Mouse (Mus musculus) frontal cortex, postnatal 25 days (tissue): ENCODE data around the gene Sdccag8.

Experiments used
- DNase-seq, 2 experiments: peaks; one replicate each; pipeline ENCODE4 v3.0.0; 2022; ENCODE audit warnings: low spot score in 2 of 2

Gene Sdccag8

DNA sequence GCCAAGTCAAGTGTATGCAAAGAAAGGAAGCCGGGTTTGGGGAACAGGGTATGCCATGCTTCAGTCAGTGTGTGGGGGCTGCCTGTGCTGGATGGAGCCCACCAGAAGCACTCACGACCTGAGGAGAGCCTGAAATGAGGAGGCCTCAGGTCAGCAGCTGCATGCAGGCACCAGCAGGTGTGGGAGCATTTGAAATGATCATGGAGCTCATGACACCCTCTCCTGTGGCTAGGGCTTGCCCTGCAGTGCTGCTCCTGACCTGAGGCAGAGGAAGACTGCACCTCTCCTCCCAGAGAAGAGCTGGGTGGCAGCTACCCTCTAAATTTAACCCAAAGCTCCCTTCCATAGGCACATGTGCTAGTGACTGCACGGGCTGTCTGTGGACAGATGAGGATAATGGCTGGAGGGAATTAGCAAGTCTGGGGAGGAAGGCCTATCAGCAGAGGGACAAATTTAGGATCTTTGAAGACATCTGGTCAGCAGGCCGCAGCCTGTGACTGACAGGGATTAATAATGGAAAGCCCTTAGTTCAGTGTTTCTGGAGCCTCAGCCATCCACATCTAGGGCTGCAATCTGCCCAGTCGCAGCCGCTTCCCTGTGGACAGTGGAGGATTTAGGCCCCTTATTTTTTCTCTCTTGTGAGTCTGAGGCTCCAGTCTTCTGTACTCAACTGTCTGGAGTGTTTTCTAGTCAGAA is 196.3 kb downstream of the Sdccag8 start:
- no peak for DNase-seq

- DNase-seq: no peak
These were observed 197.2 kb downstream of the Sdccag8 start for GRCm38 (mm10) chr1:177011688-177012087.

DNA sequence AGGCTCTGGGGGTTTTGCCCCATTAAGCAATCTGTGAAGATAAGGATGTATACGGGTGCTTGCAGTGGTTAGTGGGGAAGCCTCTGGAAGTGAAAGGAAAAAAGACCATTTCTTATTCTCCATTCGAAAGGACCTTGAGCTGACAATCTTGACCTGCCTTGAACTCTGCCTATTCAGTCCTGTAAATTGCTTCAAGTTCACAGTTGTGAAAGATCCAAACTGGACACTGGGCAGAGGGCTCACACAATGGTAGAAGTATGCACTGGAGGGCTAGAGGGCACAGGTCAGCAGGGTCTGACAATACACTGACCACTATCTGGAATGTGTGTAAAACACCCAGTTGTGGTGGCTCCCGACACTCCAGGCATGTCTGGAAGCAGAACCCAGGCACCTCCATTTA is 198.3 kb downstream of the Sdccag8 start:
- no peak for DNase-seq

- no peak for DNase-seq
These were observed 198.9 kb downstream of the Sdccag8 start for GRCm38 (mm10) chr1:177013313-177013712.

GRCm38 (mm10) chr1:177013776-177014175 is 199.3 kb downstream of the Sdccag8 start:
- no peak for DNase-seq

DNA sequence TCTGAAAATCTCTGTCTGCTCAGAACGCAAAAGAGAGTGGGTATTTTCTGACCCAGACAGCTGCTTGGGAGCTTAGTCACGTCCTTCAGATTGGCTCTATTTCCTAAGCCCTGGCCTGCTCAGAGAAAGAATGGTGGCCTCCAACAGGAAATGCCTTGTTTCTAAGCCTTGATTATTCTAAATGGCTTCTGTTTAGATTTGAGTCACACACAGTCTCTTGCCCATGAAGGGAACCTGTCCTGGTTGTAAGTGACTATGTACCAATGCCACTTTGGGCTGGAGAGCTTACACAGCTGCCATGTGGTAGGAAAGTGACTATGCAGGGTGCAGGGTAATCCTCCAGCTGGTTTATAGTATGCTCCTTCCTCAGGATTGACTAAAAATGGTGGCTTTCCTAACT is 199.9 kb downstream of the Sdccag8 start:
- DNase-seq: no peak

GRCm38 (mm10) chr1:177014921-177015439 is 200.5 kb downstream of the Sdccag8 start:
- no peak for DNase-seq

DNA sequence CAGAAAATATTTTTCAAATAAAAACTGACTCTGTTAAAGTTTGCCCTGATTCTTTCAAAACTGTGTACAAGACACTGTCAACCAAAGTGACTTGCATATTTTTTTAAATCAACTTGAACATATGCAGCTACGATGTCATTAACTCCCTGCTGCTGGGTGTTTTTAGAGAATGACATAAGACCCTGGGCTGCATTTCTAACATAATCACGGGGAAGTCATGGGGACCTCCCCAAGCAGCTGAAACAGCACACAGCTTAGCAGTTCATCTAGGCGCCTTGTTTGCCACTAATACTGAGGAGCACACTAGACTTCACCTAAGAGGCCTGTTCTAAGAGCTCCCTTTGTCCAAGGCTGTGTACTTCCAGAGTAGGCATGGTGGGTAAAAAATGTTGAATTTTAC is 201.5 kb downstream of the Sdccag8 start:
- DNase-seq: no peak

- DNase-seq: no peak
These were observed 202.3 kb downstream of the Sdccag8 start for GRCm38 (mm10) chr1:177016729-177017128.

DNA sequence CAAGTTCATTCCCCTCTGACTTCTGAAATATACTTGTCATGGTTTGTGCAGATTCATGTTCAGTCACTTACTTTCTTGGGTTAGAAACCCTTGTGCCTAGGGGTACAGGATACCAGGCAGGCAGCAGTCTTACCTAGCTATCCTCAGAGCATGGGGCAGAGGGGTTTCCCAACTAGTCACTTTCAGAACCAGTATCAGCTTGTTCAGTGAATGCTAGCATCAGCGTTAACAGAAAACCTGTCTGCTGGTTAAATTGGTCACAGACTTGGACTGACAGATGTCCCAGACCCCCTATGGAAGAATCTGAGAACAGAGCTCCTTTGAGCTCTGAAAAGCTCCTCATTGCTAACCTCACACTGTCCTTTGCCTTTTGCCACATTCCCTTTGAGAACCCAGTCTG is 204.3 kb downstream of the Sdccag8 start:
- no peak for DNase-seq

DNA sequence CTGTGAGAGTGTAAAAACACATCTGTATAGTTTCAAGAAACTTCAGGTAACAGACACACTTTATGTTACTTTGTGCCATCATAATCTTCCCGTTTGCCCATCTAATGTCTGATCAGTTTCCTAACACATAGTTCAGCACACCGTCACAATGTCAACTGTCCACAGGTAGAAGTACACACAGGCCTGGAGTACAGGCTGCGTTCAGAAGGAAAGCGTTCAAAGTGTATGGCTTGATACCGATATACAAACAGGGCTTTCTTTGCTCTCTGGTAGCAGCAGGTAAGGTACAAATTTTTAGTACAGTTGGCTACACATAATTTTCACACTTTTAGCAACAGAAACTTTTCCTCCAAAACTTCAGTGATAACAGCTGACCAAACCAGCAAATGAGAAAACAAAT is 205.2 kb downstream of the Sdccag8 start:
- no peak for DNase-seq

DNA sequence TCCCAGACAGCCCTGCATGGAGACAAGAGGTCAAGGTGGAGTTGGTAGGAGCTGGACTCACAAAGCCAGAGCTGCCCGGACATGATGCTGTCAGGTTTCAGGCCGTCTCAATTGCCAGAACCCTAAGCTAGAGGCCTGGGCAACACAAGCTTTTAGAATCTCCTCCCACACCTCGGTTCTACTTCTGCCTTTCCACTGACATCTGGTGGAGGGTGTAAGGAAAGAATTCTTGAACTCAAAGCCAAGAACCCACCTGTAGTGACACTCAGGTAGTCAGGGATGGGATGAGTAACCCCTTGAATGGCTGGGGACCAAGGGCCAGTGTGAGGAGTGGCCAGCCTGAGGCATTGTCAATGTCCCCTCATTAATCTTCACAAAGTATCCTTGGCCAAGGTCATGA is 208.3 kb downstream of the Sdccag8 start:
- no peak for DNase-seq

DNA sequence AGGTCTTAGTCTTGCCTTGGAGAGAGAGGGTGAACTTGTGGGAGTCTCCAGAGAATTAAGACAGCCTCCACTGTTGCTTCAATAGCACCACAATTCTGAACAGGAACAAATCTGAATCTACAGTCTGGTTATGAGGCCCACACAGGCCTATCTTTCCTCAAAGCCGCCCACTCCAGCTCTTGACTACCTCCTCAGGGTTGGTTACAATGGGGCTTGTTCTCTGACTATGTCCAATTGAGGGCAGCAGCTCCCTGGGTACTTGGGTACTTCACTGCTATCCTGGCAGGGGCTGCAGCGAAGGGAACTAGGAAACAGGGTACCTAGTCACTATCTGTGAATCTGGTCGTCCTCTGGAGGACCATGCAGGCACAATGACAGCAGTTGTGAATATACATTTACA is 213.2 kb downstream of the Sdccag8 start:
- peak in 1 of 2 experiments; percentile 21 for DNase-seq

DNA sequence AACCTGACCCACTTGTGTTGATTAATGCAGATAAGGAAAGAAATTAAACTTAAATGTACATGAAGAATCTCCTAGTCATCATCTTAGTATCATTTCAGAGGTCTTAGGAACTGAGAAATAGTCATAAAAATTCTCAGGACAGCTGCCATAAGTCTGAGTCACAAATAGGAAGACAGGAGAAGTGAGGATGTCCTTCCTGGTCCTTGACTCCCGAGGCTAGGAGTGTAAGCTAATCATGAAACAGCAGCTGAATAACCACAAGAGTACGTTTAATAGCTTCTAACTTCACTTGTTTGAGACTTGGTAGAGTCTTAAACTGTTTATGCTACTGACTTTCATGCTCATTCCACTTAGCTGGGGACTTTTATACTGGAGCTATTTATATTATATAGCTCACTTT is 214.6 kb downstream of the Sdccag8 start:
- no peak for DNase-seq

DNA sequence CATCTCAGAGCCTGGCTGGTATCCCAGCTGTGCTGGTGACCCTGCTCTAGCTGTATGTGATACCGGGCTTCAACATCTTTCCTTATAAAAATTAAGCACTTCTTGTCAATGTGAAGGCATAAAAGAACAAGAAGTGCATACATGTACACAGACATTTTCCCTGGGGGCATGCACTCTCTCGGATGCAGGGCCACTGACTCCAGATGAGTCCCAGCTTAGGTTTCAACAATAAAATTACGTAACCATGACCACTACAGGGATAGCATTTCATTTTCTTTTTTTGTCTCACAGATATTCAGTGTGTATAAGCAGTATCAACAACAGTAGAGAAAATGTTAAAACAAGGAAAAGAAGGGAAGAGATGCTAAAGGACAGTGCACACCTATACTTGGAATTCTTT is 216.2 kb downstream of the Sdccag8 start:
- DNase-seq: peak in 1 of 2 experiments; percentile 2

GRCm38 (mm10) chr1:177031196-177031595 is 216.7 kb downstream of the Sdccag8 start:
- DNase-seq: peak in 1 of 2 experiments; percentile 3

DNA sequence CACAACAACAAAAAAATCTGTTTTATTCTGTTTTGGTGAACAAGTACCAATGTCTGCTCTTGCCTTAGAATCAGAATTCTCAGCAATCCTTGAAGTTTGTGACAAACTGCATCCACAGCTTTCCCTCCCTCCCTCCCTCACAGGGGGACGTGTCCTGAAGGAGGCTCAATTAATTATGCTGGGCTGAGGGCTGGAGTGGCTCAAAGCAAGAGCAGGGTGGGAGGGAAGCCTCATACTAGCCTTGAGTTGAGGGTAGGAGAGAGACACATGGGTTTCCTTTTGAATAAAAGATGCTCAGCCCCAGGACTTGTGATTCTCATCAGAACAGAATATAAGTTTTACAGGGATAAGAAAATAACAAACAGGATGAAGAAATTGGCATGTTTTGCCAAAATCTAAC is 217.8 kb downstream of the Sdccag8 start:
- DNase-seq: no peak

GRCm38 (mm10) chr1:177035460-177035859 is 221.0 kb downstream of the Sdccag8 start:
- DNase-seq: no peak

- DNase-seq: no peak
These were observed 223.9 kb downstream of the Sdccag8 start for GRCm38 (mm10) chr1:177038383-177038782.

- DNase-seq: no peak
These were observed 224.7 kb downstream of the Sdccag8 start for GRCm38 (mm10) chr1:177039093-177039674.

DNA sequence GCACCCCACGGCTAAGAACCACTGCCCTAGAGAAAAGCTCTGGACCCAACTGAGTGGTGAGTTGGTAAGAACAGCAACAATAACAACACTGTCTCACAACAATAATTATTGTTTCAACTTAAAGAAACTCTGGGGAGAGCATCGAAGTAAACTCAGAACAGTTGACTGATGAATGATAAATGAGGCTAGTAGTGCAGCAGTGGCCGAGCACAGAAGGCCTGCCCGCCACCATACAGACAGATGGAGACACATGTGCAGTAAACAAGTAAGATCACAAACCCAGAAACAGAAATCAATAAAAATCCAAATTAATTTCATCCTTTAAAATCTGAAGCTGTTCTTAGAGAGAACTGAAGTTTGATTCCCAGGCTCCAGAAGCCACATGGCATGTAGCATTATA is 225.6 kb downstream of the Sdccag8 start:
- no peak for DNase-seq

DNA sequence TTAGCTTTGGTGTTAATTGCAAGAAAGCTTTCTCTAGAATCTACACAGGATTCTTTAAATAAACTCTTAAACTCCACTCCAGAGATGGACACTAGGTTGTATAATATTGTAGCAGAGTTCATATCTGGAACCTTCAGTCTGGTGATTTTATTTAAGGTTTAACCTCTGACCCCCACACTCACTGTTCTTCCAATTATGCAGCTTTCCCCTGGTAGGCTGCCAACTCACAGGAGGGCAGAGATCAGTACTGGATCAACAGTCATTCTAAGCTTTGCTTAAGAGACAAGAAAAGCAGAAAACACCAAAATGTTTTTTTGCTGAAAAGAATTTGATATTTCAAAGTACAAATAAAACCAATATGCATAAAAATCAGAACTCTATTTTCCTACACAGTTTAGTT is 231.4 kb downstream of the Sdccag8 start:
- no peak for DNase-seq

DNA sequence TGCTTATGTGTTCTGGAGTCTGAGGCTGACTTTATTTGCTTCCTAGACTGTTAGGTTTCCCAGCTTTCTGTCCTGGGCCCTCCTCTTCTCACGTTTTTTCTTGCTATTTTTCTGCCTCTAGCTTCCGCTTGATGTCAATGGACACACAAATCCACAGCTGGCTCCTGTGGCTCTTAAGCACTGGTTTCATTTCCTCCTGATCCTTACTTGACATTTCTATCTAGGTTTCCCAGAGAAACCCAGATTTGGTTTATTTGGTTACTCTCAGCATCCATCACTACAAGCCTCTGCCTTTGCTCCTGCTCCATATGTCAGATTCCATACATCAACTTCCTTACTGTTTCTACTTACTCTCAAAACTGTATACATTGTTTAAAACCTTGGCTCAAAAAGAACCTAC is 232.5 kb downstream of the Sdccag8 start:
- DNase-seq: no peak

DNA sequence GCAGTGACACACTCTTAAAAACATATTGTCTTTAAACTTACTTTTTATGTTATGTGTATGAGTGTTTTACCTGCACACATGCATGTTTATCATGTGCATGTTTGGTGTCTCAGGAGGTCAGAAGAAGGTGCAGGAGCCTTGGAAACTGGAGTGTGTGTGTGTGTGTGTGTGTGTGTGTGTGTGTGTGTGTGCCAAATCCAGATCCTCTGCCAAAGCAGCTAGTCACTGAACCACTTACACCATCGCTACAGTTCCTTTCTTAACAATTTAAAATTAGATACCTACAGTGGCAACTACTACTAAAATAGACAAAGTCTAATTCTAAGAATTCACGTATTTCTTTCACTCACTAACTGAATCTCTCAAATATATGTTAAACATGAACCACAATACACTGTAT is 234.3 kb downstream of the Sdccag8 start:
- no peak for DNase-seq
